ENCODE assay signal across 10 mouse cellular contexts in the genomic region with DNA sequence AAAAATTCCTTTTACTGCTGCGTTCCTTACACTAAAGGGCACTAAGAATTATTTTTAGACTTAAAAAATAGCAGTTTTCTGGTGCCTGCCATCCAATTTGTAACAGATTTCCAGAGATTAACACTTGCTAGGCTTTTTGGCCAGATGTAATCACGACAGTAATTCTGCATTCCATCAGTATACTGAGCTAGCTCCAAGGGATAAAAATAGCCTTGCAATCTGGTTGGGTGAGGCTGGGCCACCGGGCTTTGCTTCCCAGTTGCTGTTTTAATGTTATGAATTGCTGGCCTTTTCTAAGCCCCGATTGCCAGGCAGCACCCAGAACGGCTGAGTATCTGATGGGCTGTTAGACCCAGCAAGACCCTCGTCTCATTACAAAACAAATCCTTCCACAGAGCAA.
DNase-seq lines count a peak whose midpoint lies in the region; ATAC-seq and TF ChIP-seq lines count a peak whose summit lies in the region.
"Had no signal": no experiment of that assay in that cellular context is flagged by ENCODE, and none has a peak within 500 bp of the region (broad histone marks: within the 10 kb centered on the region; RNA-seq: fewer than 3 reads in every experiment).

No protein-coding gene starts in this region.

- no peak overlapping the region for H3K4me2 ChIP-seq in forebrain, embryonic 14.5 days (ENCODE audit: low read length)
- no peak overlapping the region for H3K4me2 ChIP-seq in forebrain, embryonic 12.5 days
- H3K4me2 ChIP-seq in heart, embryonic 12.5 days: peak overlapping the region; percentile 20; the same call in 1 of the 2 replicates
- H3K4me2 ChIP-seq in limb, embryonic 14.5 days (replicated peaks; ENCODE audit: low read depth, low read length, severe bottlenecking): no peak overlapping the region

- no peak overlapping the region for H3K4me3 ChIP-seq in forebrain, embryonic 14.5 days (ENCODE audit: low read depth, low read length)
- no peak overlapping the region for H3K4me3 ChIP-seq in forebrain, embryonic 12.5 days (replicated peaks)
- H3K4me3 ChIP-seq in heart, embryonic 12.5 days: no peak overlapping the region
- H3K4me3 ChIP-seq in limb, embryonic 14.5 days (replicated peaks; ENCODE audit: low read length): no peak overlapping the region

- H3K27ac ChIP-seq in forebrain, embryonic 14.5 days (ENCODE audit: low read depth, low read length): no peak overlapping the region
- H3K27ac ChIP-seq in forebrain, embryonic 12.5 days: no peak overlapping the region
- peak overlapping the region; percentile 36; the same call in 1 of the 2 replicates for H3K27ac ChIP-seq in heart, embryonic 12.5 days (ENCODE audit: poor library complexity, severe bottlenecking)
- H3K27ac ChIP-seq in limb, embryonic 14.5 days (replicated peaks; ENCODE audit: low read depth, low read length): no peak overlapping the region

- 72% methylated on average over 6 of the region's 6 CpGs for WGBS in forebrain, embryonic 14.5 days
- WGBS in forebrain, embryonic 12.5 days: 71% methylated on average over 6 of the region's 6 CpGs
- 19% methylated on average over 6 of the region's 6 CpGs for WGBS in heart, embryonic 12.5 days
- WGBS in limb, embryonic 14.5 days: 21% methylated on average over 6 of the region's 6 CpGs

- peak; percentile 53 for DNase-seq in forebrain, embryonic 14.5 days (ENCODE audit: low spot score)
- peak; percentile 41 to 67 for DNase-seq in left cerebral cortex, postnatal 25 days (ENCODE audit: low spot score in 2 of 2)
- no peak for DNase-seq in left cerebral cortex, adult 9 months (ENCODE audit: low spot score in 2 of 2)
- peak; percentile 62 for DNase-seq in limb, embryonic 14.5 days (ENCODE audit: low spot score)
- DNase-seq in adrenal gland, adult 2 months: no peak
- no peak for DNase-seq in adrenal gland, postnatal 25 days
- DNase-seq: cerebellum, adult 11-12 months; liver, postnatal 0 days had no signal

- H3K9ac ChIP-seq in forebrain, embryonic 14.5 days (ENCODE audit: low read length): no peak overlapping the region
- no peak overlapping the region for H3K9ac ChIP-seq in forebrain, embryonic 12.5 days
- H3K9ac ChIP-seq in heart, embryonic 12.5 days: no peak overlapping the region
- no peak overlapping the region for H3K9ac ChIP-seq in limb, embryonic 14.5 days (ENCODE audit: low read depth, low read length, severe bottlenecking)
- H3K9ac ChIP-seq: liver, postnatal 0 days had no signal

- H3K36me3 ChIP-seq in forebrain, embryonic 14.5 days (ENCODE audit: control insufficient read depth, insufficient read depth, low read length): no peaks in the 10 kb centered on the region
- H3K36me3 ChIP-seq in forebrain, embryonic 12.5 days (replicated peaks): no peaks in the 10 kb centered on the region
- no peaks in the 10 kb centered on the region for H3K36me3 ChIP-seq in heart, embryonic 12.5 days
- H3K36me3 ChIP-seq in limb, embryonic 14.5 days (ENCODE audit: control insufficient read depth, insufficient read depth, low read length): no peaks in the 10 kb centered on the region

- H3K4me1 ChIP-seq in forebrain, embryonic 14.5 days (ENCODE audit: control insufficient read depth, insufficient read depth, low read length): no peaks in the 10 kb centered on the region
- no peaks in the 10 kb centered on the region for H3K4me1 ChIP-seq in forebrain, embryonic 12.5 days
- H3K4me1 ChIP-seq in heart, embryonic 12.5 days (replicated peaks): peaks cover 19% of the 10 kb centered on the region
- peaks cover 10% of the 10 kb centered on the region for H3K4me1 ChIP-seq in limb, embryonic 14.5 days (ENCODE audit: control insufficient read depth, insufficient read depth, low read length)

- no peak for TF ChIP-seq POLR2A in limb, embryonic 14.5 days (IDR thresholded peaks at IDR 0.05; ENCODE audit: borderline replicate concordance, extremely low read depth, insufficient read depth, insufficient read length)

- intact Hi-C loops in left cerebral cortex, postnatal 25 days (cut with DNase I): no loop called here

- H3K27me3 ChIP-seq in forebrain, embryonic 14.5 days (replicated peaks; ENCODE audit: control insufficient read depth, insufficient read depth, low read length): no peaks in the 10 kb centered on the region
- H3K27me3 ChIP-seq in forebrain, embryonic 12.5 days: no peaks in the 10 kb centered on the region
- H3K27me3 ChIP-seq in heart, embryonic 12.5 days (replicated peaks): 0 out of 2 replicates have a peak, but pooled peaks cover 2% of the 10 kb centered on the region
- no peaks in the 10 kb centered on the region; the same call in 1 of the 2 replicates for H3K27me3 ChIP-seq in limb, embryonic 14.5 days (ENCODE audit: control insufficient read depth, insufficient read depth, low read length)

- no peak for ATAC-seq in forebrain, embryonic 14.5 days
- no peak for ATAC-seq in forebrain, embryonic 12.5 days (ENCODE audit: low FRiP score)
- ATAC-seq in heart, embryonic 12.5 days (ENCODE audit: insufficient number of reproducible peaks, low FRiP score): no peak
- peak; percentile 67; the same call in 1 of the 2 replicates for ATAC-seq in limb, embryonic 14.5 days (ENCODE audit: low FRiP score, low read depth)
- ATAC-seq: liver, postnatal 0 days had no signal

- no peaks in the 10 kb centered on the region for H3K9me3 ChIP-seq in forebrain, embryonic 14.5 days (replicated peaks; ENCODE audit: control insufficient read depth, low read length)
- H3K9me3 ChIP-seq in forebrain, embryonic 12.5 days: no peaks in the 10 kb centered on the region
- H3K9me3 ChIP-seq in heart, embryonic 12.5 days (replicated peaks): peaks cover 8% of the 10 kb centered on the region
- no peaks in the 10 kb centered on the region for H3K9me3 ChIP-seq in limb, embryonic 14.5 days (ENCODE audit: control insufficient read depth, low read length)

Comparison
In these comparisons a context has a peak if more than half of its experiments do, and no peak if none do; other contexts are left out.
1. DNase-seq: peak in forebrain, embryonic 14.5 days (single experiment), left cerebral cortex, postnatal 25 days (2 of 2) and limb, embryonic 14.5 days (single experiment); none in left cerebral cortex, adult 9 months (0 of 2), adrenal gland, adult 2 months (single experiment) and adrenal gland, postnatal 25 days (single experiment).